Mouse (Mus musculus): ENCODE results near the gene Uts2b. TPM values are rescaled to one million over a fixed set of nuclear protein-coding genes. Genes with fewer than 3 reads are reported as not detected.
"Not testable (repeated sequence)": the region's sequence is repeated elsewhere in the genome, so short reads cannot be mapped to it uniquely, and the experiment has no call there.

Gene Uts2b
- total and polyA plus RNA-seq, 2 experiments: not detected

DNA sequence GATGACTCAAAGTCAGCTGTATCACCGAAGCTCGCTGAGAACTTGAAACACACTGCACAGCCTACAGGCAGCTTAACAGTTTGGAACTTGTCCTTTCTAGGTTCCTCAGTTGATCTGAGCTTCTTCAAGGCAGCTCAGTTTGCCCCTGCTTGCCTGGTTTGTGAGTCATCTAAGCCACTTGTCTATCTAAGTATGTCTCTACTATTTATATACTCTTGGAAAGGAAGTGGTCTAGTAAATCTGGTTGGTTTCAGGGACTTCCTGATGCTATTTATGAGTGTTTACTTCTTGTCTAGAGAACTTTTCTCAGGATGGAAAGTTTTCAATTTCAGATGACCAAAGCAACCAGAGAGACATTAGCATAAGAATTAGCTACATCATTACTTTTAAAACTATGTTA is 43.6 kb downstream of the Uts2b start:
- WGBS: 100% methylated on average over 2 of the region's 2 CpGs
- no peaks in the 10 kb centered on the region for H3K36me3 ChIP-seq (ENCODE audit: control insufficient read depth, insufficient read depth, low read length)
- H3K4me3 ChIP-seq (ENCODE audit: insufficient read depth, low read depth, low read length): no peak overlapping the region
- H3K9ac ChIP-seq (ENCODE audit: low read depth, low read length): no peak overlapping the region
- H3K27me3 ChIP-seq (ENCODE audit: control insufficient read depth, insufficient read depth, low read length): no peaks in the 10 kb centered on the region
- no peak for DNase-seq (ENCODE audit: extremely low read depth, low read depth, low spot score)
- TF ChIP-seq POLR2A (IDR thresholded peaks at IDR 0.05; ENCODE audit: extremely low read depth, insufficient read depth, low read length) (no peak), CTCF (IDR thresholded peaks at IDR 0.05; ENCODE audit: low read depth, low read length) (no peak)
- no peaks in the 10 kb centered on the region for H3K79me2 ChIP-seq (ENCODE audit: control insufficient read depth, insufficient read depth, low read length)
- H3K4me1 ChIP-seq (ENCODE audit: control insufficient read depth, insufficient read depth, low read length): no peaks in the 10 kb centered on the region
- H3K27ac ChIP-seq (replicated peaks; ENCODE audit: insufficient read depth, low read depth, low read length): no peak overlapping the region

DNA sequence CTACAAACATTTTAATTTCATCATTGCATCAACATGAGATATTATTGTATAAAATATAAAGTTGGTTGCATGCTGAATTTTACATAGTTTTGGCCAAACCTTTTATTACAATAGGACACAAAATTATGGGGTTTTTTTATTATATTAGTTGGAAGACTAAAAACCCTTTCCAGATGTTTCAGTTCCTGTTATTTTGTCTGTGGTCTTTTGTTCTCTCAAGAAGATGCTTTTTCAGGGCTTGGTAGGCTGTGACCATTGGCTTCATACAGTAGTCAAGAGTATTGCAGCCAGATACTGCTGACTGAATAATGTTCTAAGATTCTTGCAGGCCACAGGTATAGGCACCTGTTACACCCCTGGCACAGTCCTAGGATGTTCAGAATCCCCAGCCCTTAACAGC is 48.0 kb downstream of the Uts2b start:
- H3K4me1 ChIP-seq (ENCODE audit: control insufficient read depth, insufficient read depth, low read length): no peaks in the 10 kb centered on the region
- H3K36me3 ChIP-seq (ENCODE audit: control insufficient read depth, insufficient read depth, low read length): no peaks in the 10 kb centered on the region
- H3K9ac ChIP-seq (ENCODE audit: low read depth, low read length): no peak overlapping the region
- H3K79me2 ChIP-seq (ENCODE audit: control insufficient read depth, insufficient read depth, low read length): no peaks in the 10 kb centered on the region
- no peak overlapping the region for H3K27ac ChIP-seq (replicated peaks; ENCODE audit: insufficient read depth, low read depth, low read length)
- TF ChIP-seq CTCF (IDR thresholded peaks at IDR 0.05; ENCODE audit: low read depth, low read length) (no peak), POLR2A (IDR thresholded peaks at IDR 0.05; ENCODE audit: extremely low read depth, insufficient read depth, low read length) (no peak)
- no peak overlapping the region for H3K4me3 ChIP-seq (ENCODE audit: insufficient read depth, low read depth, low read length)
- H3K27me3 ChIP-seq (ENCODE audit: control insufficient read depth, insufficient read depth, low read length): no peaks in the 10 kb centered on the region
- DNase-seq (ENCODE audit: extremely low read depth, low read depth, low spot score): no peak

DNA sequence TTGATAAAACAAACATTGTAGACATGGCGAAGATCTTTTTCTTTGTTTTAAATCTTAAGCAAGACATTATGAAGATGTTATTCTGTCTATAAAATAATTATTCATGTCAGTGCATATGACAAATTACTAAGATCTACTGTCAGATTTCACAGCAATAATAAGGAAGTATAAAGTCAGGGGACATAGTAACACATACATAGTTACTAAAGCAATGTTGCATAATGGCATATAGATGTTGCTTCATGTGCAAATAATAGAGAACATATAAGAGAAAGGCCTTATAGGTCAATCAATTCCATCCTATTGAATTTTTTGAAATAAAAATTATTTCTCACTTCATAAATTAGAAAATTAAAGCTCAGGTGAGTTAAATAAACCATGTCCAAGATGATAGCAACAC is 50.9 kb downstream of the Uts2b start:
- Histone ChIP-seq H3K27me3 (ENCODE audit: control insufficient read depth, insufficient read depth, low read length) (no peaks in the 10 kb centered on the region), H3K79me2 (ENCODE audit: control insufficient read depth, insufficient read depth, low read length) (no peaks in the 10 kb centered on the region), H3K9ac (ENCODE audit: low read depth, low read length) (no peak overlapping the region), H3K27ac (replicated peaks; ENCODE audit: insufficient read depth, low read depth, low read length) (no peak overlapping the region), H3K4me3 (ENCODE audit: insufficient read depth, low read depth, low read length) (no peak overlapping the region), H3K36me3 (ENCODE audit: control insufficient read depth, insufficient read depth, low read length) (no peaks in the 10 kb centered on the region), H3K4me1 (ENCODE audit: control insufficient read depth, insufficient read depth, low read length) (no peaks in the 10 kb centered on the region)
- TF ChIP-seq POLR2A (IDR thresholded peaks at IDR 0.05; ENCODE audit: extremely low read depth, insufficient read depth, low read length): no peak
- TF ChIP-seq CTCF (IDR thresholded peaks at IDR 0.05; ENCODE audit: low read depth, low read length): no peak
- no peak for DNase-seq (ENCODE audit: extremely low read depth, low read depth, low spot score)
- 86% methylated on average over 1 of the region's 1 CpGs for WGBS

DNA sequence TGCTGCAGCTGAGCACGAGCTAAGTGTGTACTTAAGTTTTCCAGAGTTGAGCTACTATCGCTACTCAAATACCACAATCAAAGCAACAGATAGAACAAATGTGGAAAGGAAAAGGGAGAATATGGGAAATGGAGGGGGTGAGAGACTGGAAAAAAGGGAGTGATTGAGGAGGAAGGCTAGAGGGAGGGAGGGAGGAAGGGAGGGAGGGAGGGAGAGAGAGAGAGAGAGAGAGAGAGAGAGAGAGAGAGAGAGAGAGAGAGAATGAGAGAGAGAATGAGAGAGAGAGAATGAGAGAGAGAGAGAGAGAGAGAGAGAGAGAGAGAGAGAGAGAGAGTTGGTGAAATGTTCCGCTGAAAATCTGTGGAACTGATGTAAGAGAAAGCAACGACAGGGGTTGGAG is 62.9 kb downstream of the Uts2b start, which contains the start of gene Ostn:
Ostn (plus strand) TSS at position 301 of the 400 bp plus-strand sequence.
- not testable (repeated sequence) for DNase-seq (ENCODE audit: extremely low read depth, low read depth, low spot score); H3K4me1 ChIP-seq (ENCODE audit: control insufficient read depth, insufficient read depth, low read length); H3K36me3 ChIP-seq (ENCODE audit: control insufficient read depth, insufficient read depth, low read length); H3K9ac ChIP-seq (ENCODE audit: low read depth, low read length); H3K4me3 ChIP-seq (ENCODE audit: insufficient read depth, low read depth, low read length); H3K79me2 ChIP-seq (ENCODE audit: control insufficient read depth, insufficient read depth, low read length); H3K27ac ChIP-seq (replicated peaks; ENCODE audit: insufficient read depth, low read depth, low read length); H3K27me3 ChIP-seq (ENCODE audit: control insufficient read depth, insufficient read depth, low read length)
- WGBS: 70% methylated on average over 4 of the region's 4 CpGs

Other genes with a start within 250 kb of the Uts2b start
- gene Ostn, start 62.8 kb downstream of the Uts2b start, total RNA-seq (2014; rRNA removed): not detected in 2 replicates
- not detected in 2 replicates for gene Ostn, start 62.8 kb downstream of the Uts2b start, polyA plus RNA-seq (2012; rRNA removed)
- gene Ccdc50, start 18.6 kb upstream of the Uts2b start, total RNA-seq (2014; rRNA removed): 26.5 and 27.4 TPM in 2 replicates
- 11.8 and 14.5 TPM in 2 replicates for gene Ccdc50, start 18.6 kb upstream of the Uts2b start, polyA plus RNA-seq (2012; rRNA removed)

Measured in liver, adult 2 months (tissue).